Mouse (Mus musculus) layer of hippocampus, adult 9-11 months (tissue): ENCODE measurements around the gene Slc22a14.
"Not testable (repeated sequence)": the region's sequence is repeated elsewhere in the genome, so short reads cannot be mapped to it uniquely, and the experiment has no call there.

Source experiments
- DNase-seq: peaks from one replicate; pipeline ENCODE4 v3.0.0; 2022

Slc22a14 gene

DNA sequence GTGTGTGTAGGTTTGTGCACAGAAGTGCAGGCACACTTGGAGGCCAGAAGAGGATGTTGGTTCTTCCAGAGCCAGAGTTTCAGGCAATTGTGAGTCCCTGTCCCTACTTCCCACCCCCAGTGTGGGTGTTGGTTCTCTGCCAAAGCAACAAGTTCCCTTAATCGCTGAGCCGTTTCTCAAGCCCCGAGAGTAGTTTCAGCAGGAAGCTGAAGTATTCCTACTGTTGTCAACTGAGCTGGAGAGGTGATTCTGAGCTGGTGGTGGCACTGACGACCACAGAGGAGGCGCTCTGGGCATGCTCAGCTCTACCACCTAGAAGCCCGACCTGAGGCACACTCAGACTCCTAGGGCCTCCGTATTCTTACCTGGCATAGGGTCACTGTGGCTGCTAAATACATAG lies at the start of gene Slc22a14:
Gene Slc22a14, minus strand, starts transcription at position 270 of the 400 bp plus-strand sequence.
- peak; percentile 52 for DNase-seq

DNA sequence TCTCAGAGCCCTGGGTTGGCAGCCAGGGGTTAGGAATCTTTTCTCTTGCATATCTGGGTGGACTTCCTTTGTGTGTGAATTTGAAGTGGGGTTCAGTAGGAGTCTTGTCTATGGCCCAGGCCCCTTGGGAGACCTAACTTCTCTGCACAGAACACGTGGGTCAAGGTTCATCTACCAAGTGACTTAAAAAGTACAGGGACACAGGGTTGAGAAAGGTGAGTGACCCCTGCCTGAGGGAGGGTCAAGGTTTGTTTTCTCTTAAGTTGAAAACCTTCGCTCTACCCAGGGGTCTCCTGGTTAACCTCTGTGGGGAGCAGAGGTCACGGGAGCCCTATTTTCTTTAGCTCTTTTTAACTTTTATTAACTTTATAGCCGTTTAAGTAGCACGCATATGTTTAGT lies 44.5 kb upstream of the Slc22a14 start:
- DNase-seq: no peak

DNA sequence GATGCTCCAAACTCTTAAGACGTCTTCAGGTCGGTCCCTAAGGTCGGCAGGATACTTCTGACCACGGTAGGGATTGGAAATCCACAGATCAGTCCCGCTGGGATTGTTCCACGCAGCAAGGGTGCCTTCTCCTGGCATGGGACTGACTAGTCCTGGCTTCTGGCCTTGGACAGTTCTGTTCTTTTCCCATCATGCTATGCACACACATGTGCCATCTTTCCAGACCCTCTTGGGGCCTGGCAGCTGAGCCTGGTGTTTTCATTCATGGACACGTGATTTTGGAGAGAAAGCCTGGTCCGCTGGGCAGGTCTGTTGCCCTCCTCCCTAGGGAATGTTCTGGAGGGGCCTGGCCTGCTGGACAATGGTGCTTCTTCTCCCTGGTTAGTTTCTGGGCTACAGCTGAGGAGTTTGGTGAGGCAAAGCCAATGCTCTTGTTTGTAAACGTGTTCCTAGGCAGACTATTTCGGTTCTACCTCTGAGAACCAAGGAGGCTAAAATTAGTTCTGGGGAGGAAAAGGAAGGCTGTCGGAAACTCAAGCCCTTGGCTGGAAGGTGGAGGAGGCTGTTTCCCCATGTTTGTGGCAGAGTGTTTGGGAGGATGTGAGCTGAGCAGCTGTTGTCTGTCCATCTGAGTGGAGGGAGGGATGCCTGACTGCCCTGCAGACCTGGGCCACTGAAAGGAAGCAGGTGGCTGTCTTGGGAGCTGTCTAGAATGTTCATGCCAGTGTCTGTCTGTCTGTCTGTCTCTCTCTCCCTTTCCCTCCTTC lies 43.7 kb upstream of the Slc22a14 start:
- DNase-seq: no peak

DNA sequence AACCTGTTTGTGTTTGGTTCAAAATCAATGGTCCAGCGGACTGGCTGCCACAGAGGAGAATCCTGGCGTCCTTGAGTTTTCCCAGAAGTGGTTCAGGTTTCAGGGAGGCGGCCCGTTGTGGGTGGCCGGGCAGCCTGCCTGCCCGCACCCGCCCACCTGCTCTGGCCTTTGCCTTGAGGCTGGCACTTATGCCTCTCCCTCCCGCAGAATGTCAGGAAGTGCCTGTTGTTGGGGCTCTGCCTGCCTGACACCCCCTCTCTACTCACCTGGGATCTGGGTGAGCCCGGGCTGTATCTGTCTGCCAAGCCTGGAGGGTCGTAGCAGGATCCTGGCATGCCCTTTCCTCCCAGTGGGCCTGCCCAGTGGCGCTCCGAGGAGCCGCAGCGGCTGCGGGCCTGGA lies 42.5 kb upstream of the Slc22a14 start:
- DNase-seq: no peak

DNA sequence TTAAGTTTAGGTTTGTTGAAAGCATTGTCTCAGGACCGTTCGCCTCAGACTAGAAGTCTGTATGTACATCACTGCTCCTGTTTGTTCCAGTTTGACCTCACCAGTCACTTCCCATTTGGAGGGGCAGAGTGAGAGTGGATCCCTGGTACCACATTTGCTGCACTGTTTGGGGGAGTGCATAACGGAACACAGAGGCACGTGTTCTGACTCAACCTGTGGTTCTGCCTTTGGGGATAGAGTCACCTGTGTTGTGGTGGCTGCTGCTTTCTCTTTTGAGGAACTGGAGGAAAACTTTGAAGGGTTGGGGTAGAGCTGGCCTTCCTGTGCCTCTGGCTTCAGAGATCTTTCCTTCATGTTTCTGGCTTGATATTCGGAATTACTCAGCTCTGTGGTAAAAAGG lies 38.7 kb upstream of the Slc22a14 start:
- DNase-seq: no peak

DNA sequence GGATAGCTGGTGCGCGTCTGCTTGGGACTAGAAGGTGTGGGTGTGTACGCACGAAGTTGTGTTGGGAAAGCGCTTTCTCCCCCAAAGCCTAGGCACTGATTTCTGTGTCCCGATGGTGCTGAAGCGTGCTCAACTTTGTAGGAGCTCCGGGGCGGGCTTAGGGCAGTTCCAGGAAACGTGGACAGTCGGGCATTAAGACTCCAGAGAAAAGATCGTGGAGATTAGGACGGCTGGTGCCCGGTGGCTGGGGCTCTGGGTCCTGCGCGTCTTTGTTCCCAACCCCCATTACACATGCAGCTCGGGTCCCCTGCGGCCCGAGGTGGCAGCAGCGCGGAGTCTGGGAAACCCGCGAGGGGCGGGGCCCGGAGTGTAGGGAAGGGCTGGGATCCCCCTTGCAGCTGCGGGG lies 37.9 kb upstream of the Slc22a14 start:
- peak; percentile 25 for DNase-seq

DNA sequence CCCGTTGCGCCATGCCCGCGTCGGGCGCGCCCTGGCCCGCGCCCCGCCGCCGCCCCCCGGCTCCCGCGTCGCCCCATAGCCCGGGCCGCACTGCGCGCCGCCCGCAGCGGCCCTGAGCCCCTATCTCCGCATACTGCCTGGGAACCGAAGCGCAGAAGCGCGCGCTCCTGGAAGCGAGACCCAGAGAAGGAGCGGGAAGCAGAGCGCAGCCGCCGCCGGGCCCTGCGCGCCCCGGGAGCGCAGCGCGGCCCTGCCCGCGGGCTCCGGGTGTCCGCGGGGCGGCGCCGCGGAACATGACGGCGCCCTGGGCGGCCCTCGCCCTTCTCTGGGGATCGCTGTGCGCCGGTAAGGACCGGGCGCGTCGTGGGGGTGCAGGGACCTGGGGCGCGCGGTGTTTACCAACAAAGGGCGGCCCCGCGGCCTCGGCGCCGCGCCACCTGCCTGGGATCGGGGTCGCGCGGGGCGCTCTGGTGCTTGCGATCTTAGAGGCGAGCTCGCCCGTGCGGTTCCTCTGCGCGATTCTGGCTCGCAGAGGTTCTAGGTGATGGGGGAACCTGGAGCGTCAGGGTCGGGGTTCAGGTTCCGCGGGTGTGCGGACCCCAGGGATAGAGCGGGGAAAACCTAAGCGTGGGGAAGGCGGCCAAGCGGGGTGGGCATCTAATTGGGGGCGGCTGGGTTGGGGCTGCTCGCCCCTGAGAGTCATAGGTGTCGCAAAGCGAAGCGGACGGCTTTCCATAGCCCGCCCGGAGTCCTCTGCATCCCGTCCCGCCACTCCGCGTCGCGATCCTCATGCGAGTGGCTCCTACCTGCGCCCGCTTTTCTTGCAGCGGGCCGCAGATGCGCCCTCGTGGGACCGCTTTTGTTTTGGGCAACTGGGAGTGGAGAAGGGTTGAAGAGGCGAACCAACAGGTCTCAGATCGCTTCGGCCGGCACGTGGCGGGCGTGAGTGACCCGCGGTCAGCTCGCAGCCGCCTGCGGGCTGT lies 37.2 kb upstream of the Slc22a14 start:
- DNase-seq: peak; percentile 47

DNA sequence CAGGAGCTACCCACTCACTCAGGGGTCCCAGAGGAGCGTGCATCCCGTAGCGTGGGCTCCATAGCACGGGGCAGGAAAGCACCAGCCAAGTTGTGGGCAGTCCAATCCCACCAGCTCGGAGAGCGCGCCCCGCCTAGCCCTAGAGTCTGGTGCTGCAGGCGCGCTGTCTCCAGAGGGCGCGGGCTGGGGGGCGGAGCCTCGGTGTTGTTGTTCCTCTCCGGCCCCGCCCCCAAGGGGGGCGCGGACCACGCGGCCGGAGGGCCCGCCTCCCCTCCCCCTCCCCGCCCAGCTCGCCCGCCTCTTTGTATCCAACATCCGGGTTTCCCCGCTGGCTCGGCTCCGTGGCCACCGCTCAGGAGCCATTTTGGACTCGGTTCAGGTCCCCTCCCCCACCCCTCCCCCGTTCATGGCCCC lies 36.5 kb upstream of the Slc22a14 start, which contains the start of gene Acvr2b:
Gene Acvr2b, plus strand, starts transcription at position 318 of the 414 bp plus-strand sequence.
- peak; percentile 96 for DNase-seq

DNA sequence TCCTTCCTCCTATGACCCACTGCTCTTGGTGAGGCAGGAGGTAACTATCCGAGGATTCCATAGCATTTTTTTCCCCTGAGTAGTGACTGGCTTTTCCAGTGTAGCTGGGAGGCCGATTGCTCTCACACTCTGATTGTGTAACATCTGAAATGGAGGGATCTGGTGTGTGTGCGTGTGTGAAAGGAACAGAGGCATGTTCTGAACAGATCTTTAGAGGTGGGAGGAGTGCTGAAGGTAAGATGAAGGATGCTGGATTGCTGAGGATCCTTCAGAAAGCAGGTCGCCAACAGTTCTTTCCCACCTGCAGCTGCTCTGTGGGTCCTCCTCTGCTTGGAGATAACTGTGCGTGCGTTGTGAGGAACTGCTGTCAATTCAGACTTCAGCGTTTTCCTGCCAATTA lies 36.0 kb upstream of the Slc22a14 start:
- DNase-seq: no peak

DNA sequence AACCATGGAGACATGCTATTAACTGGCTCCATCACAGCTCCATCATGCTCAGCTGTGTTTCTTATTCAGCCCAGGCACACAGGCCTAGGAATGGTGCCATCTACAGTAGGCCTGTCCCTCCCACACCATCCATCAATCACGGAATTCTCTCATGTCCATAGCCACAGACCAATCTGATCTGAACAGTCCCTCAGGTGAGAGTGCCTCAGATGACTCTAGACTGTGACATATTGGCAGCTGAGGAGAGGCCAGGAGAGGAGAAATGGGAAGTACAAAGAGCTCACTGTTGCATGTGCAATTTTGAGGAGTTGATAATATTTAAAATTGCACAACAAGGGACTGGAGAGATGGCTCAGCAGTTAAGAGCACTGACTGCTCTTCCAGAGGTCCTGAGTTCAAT lies 29.5 kb upstream of the Slc22a14 start:
- no peak for DNase-seq

DNA sequence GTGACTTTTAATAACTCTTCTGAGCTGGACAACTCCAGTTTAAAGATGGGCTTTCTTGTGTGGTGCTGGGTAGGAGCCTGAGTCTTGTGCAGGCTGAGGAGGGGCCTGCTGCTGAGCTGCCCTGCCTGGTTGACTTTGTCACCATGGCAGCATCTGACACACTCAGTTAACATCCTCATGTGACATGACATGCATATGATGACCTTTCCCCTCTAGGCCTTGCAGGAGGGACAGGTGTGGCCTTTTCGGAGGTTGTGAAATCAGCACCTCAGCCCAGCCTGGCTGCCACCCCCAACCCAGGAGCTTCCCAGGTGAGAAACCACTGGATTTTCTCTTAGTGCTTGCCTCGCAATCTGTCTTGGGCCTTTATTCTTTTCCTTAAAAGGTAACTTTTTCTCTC lies 24.9 kb upstream of the Slc22a14 start:
- DNase-seq: no peak

DNA sequence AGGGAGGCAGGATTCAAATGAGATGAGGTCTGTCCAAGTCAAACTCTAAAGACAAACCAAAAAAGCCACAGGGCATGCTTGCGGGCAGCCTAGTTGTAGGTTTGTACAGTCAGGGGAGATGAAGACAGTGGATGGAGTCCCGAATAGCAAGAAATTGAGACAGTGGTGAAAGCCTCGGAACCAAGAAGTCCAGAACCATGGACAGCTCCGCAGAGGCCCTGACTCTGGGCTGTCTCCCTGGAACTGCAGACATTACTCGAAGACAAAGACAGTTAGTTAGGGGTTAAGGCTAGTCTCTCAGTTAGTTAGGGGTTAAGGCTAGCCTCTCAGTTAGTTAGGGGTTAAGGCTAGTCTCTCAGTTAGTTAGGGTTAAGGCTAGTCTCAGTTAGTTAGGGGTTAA lies 23.6 kb upstream of the Slc22a14 start:
- DNase-seq: no peak

DNA sequence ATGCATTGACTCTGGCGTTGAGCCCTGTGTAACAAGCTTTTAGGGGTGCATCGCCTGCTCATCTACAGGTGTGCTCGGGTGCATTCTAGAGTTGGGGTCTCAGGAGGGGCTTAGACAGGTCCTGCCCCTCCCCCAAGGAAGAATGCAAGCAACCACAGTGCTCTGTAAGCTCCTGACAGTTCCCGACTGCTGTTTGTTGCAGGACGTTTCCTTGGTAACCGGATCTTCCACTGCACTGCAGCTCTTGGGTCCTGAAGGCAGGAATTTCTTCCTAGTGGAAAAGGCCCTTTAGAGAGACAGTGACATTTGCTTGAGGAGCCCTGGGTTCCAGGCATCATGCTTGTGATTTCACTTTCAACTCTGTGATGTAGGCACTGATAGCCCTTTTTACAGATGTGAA lies 17.2 kb upstream of the Slc22a14 start:
- peak; percentile 24 for DNase-seq

DNA sequence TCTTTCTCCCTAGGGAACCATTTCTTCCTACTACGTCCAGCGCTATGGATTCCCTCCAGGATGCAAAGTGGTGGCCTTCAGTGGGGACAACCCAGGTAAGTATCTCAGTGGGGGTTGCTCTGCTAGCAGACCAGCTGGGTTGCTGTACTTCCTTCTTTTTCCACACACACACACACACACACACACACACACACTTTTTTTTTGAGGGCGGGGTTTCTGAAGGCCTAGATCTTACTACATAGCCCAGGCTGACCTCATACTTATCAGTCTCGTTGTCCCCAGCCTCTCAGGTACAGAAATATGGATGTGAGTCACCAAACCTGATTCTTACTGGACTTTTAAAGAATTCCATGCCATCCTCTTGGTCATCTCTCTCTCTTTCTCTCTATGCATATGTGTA lies 12.9 kb upstream of the Slc22a14 start:
- no peak for DNase-seq

DNA sequence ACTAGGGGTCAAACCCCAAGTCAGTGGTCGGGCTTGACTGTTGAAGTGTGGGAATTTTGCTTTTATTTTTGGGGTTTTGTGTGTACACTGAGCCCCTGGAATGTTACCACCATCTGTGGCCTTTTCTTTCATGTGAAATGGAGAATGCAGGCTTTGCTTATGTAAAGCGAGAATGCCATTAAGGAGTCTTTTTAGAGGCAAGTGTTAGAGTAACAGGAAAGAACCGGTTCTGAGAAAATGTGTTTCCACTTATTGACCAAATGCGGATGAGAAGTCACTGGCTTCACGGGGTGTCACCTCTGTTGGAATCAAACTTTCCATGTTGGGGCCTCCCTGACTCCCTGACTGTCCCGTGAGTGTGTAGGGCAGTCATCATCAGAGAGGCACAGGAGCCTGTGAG lies 10.2 kb upstream of the Slc22a14 start:
- DNase-seq: no peak

DNA sequence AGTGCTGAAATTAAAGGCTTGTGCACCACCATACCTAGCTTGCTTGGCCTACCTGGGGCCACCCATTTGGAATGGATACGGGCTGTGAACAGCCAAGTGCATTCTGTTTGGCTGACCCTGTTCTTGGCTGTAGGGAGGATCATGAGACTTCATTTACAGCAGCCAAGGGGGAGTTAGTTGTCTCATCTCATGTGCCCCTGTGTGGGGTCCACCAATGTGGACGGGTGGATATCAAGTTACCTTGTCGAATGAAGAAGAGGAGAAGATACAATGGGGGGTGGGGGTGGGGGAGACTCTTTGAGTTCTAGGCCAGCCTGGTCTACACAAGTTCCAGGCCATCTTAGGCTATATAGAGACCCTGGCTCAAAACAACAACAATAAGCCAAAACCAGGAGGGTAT lies 9.7 kb upstream of the Slc22a14 start:
- DNase-seq: no peak

DNA sequence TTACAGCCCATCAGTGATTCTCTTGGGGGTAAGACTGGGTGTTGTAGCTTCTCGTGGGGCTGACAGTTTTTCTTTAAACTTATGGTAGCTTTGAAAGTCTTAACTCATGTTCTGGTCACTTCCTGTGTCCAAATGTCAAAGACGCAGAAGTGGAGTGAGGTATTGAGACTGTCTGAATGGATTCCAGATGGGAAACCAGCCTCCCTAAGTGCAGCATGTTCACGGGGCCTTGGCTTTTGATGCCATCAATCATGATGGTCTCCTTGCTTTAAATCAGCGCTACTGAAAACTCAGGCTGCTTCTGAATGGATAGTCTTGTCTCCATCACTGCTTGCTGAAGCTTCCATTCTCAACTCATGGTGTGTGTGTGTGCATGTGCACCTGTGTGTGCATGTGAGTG lies 5.9 kb upstream of the Slc22a14 start:
- no peak for DNase-seq

DNA sequence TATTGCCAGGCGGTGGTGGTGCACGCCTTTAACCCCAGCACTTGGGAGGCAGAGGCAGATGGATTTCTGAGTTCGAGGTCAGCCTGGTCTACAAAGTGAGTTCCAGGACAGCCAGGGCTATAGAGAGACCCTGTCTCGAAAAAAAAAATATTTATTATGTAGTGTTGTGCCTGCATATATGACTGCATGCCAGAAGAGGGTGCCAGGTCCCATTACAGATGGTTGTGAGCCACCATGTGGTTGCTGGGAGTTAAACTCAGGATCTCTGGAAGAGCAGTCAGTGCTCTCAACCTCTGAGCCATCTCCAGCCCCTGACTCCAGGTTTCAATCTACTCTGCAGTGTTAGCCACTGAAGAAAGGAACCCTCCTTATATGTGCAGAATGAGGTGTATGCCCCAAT lies 5.4 kb upstream of the Slc22a14 start:
- not testable (repeated sequence) for DNase-seq

DNA sequence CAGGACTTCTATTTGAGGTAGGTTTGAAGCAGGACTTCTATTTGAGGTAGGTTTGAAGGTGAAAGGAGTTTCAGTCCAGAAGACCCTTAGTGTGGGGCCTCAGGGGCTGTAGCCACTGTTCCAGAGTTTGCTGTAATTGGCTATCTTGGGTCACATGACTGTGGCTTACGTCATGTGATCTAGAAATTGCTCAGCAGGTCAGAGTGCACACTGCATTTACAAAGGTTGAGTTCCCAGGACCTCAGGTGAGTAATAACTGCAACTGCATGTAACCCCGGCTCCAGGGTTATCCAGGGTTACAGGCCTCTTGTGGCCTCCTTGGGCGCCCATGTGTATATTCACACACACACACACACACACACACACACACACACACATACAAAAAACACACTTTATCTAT lies 3.0 kb upstream of the Slc22a14 start:
- DNase-seq: no peak

DNA sequence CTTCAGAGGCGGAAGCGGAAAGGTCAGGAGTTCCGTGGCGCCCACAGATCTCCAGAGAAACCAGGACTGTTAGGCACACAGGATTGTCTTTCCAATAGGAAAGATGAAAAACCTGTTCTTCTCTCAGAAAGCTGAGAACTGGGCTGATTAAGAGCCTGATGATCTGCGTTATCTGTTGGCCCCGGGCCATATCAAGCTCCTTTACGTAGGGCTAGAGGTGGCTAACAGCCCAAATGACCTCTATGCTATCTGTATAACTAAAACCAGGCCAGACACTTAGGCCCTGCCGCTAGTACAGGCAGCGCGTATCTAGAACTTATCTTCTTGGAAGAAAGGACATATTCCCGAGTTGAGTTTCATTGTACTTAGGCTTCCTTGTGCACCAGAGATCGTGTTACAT lies 2.1 kb downstream of the Slc22a14 start:
- no peak for DNase-seq

DNA sequence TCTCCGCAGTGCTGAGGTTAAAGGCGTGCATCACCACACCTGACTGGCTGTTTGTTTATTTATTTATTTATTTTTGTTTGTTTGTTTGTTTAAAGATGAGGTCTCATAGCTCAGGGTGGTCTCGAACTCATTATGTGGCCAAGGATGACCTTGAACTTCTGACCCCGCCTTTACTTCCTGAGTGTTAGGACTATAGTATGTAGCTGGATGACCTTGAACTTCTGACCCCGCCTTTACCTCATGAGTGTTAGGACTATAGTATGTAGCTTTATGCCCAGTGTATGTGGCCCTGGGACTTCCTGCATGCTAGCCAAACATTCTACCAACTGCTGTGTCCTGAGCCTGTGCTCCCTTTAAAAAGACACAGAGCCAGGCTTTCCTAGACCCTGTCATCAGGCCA lies 3.9 kb downstream of the Slc22a14 start:
- no peak for DNase-seq

DNA sequence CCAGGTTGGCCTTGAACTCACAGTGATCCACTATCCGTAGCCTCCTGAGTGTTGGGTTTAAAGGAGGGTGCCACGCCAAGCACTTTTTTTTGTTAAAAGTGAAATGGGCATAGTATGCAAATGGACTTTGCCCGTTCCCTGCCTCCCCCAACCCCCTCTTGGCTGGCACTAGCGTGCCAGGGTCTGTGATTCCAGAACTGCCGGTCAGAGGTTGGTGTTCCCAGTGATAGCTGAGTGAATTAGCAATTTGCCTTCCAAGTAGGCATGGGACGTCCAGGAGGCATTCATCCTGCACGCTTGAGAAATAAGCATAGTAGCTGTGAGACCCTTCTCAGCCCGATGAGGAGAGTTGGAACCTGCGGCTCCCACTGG lies 7.3 kb downstream of the Slc22a14 start:
- DNase-seq: no peak

DNA sequence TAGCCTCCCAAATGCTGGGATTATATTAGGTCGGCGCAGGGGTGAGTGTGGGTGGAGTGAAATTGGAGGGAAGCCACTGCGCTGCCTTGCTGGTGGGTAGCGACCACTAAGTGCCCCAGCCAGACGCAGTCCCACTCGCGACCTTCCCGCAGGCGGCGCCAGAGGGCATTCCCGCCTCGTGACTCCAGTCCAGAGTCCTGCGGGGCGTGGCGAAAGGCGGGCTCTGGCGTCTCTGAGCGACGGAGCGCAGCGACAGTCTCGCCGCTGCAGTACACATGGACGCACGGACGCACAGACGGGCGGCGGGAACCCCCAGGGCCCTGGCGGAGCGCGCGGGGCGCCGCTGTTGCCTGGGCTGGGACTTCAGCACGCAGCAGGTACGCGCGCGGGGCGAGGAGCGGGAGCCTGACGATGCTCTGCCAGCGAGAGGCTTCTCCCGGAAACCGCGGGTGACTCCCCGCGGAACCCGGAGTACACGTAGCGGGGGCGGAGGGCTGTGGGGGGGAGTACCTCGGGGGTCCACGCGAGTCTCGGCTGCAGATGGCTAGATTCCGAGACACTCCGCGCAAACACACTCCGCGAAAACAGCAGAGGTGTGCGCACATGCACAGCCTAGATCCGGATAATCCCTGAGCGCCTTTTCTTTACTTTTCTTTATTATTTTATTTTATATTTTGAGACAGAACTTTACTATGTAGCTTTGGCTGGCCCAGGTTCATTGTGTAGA lies 7.9 kb downstream of the Slc22a14 start, which contains the start of gene Xylb:
Gene Xylb, plus strand, starts transcription at position 51 of the 727 bp plus-strand sequence.
- DNase-seq: peak; percentile 91
